Mouse (Mus musculus) MEL (cell line): ENCODE measurements around the gene a. TPM values are rescaled to one million over a fixed set of nuclear protein-coding genes. Genes with fewer than 3 reads are reported as not detected.
A peak's percentile ranks its signal among the peaks of the same experiment; 100 is the strongest.

Source experiments
- DNase-seq: peaks from one replicate; pipeline ENCODE4 v3.0.0; 2011; ENCODE audit warnings: low read depth, low spot score
- H3K27ac ChIP-seq: 2 replicates; pipeline ENCODE4 v1.5.1; 2012; ENCODE audit warnings: low read depth, mild to moderate bottlenecking, control low read depth, low read length, moderate library complexity; ENCODE audit not compliant: control insufficient read depth
- H3K27me3 ChIP-seq, 2 experiments: fragments of 150-350 bp in 1 of 2; sonication (generic) in 1 of 2; 2 replicates each; pipeline ENCODE4 v1.6.1; 2012; ENCODE audit warnings: low read length in 2 of 2, mild to moderate bottlenecking in 2 of 2, improper control_type of control experiment in 1 of 2, moderate library complexity in 1 of 2; ENCODE audit not compliant: insufficient read depth in 2 of 2, control insufficient read depth in 1 of 2
- H3K36me3 ChIP-seq, 2 experiments: 2 replicates each; pipeline ENCODE4 v1.6.1; 2012 to 2014; ENCODE audit warnings: low read length in 2 of 2, improper control_type of control experiment in 1 of 2, inconsistent platforms in 1 of 2, mild to moderate bottlenecking in 1 of 2; ENCODE audit not compliant: insufficient read depth in 2 of 2, control insufficient read depth in 1 of 2
- H3K4me1 ChIP-seq, 2 experiments: fragments of 150-350 bp in 1 of 2; sonication (generic) in 1 of 2; 2 replicates each; pipeline ENCODE4 v1.6.1; 2012; ENCODE audit warnings: low read length in 2 of 2, improper control_type of control experiment in 1 of 2, mild to moderate bottlenecking in 1 of 2; ENCODE audit not compliant: insufficient read depth in 2 of 2, control insufficient read depth in 1 of 2
- H3K4me3 ChIP-seq, 2 experiments: fragments of 150-350 bp in 1 of 2; sonication (generic) in 1 of 2; 2 replicates each; pipeline ENCODE4 v1.5.1; 2012; ENCODE audit warnings: low read depth in 2 of 2, low read length in 2 of 2, mild to moderate bottlenecking in 2 of 2, moderate library complexity in 2 of 2, control low read depth in 1 of 2, improper control_type of control experiment in 1 of 2; ENCODE audit not compliant: control insufficient read depth in 1 of 2, insufficient read depth in 1 of 2
- H3K79me2 ChIP-seq: 2 replicates; pipeline ENCODE4 v1.6.1; 2012; ENCODE audit warnings: mild to moderate bottlenecking, low read length, moderate library complexity; ENCODE audit not compliant: control insufficient read depth, poor library complexity, insufficient read depth
- H3K9ac ChIP-seq: 2 replicates; pipeline ENCODE4 v1.6.1; 2012; ENCODE audit warnings: low read depth, mild to moderate bottlenecking, control low read depth, low read length, moderate library complexity; ENCODE audit not compliant: control insufficient read depth, poor library complexity, severe bottlenecking
- H3K9me3 ChIP-seq: fragments of 150-350 bp; sonication (generic); replicated peaks from 2 replicates; pipeline ENCODE4 v1.6.1; 2012; ENCODE audit warnings: mild to moderate bottlenecking, low read length, improper control_type of control experiment, moderate library complexity; ENCODE audit not compliant: insufficient read depth
- CHD1 ChIP-seq: IDR thresholded peaks from 2 replicates; pipeline ENCODE4 v1.6.1; 2012; ENCODE audit warnings: low read depth, mild to moderate bottlenecking, inconsistent platforms, low read length, improper control_type of control experiment
- CTCF ChIP-seq, 3 experiments: IDR thresholded peaks in 2 of 3; conservative IDR thresholded peaks in 1 of 3; 2 replicates each; pipeline ENCODE4 v1.5.1; 2011 to 2012; ENCODE audit warnings: low read length in 3 of 3, low read depth in 2 of 3, mild to moderate bottlenecking in 2 of 3, improper control_type of control experiment in 1 of 3, inconsistent platforms in 1 of 3, mixed read lengths in 1 of 3, moderate library complexity in 1 of 3; ENCODE audit not compliant: control insufficient read depth in 1 of 3, insufficient read depth in 1 of 3, poor library complexity in 1 of 3, severe bottlenecking in 1 of 3
- ELF1 ChIP-seq: IDR thresholded peaks from 2 replicates; pipeline ENCODE4 v1.6.1; 2014; ENCODE audit warnings: low read depth, mild to moderate bottlenecking, inconsistent platforms, low read length, improper control_type of control experiment, moderate library complexity
- EP300 ChIP-seq, 2 experiments: IDR thresholded peaks; 2 replicates each; pipeline ENCODE4 v1.6.1; 2011; ENCODE audit warnings: improper control_type of control experiment in 2 of 2, low read length in 2 of 2, low read depth in 1 of 2, mild to moderate bottlenecking in 1 of 2
- ETS1 ChIP-seq: IDR thresholded peaks from 2 replicates; pipeline ENCODE4 v1.6.1; 2012; ENCODE audit warnings: low read depth, mild to moderate bottlenecking, inconsistent platforms, low read length, improper control_type of control experiment, moderate library complexity
- GATA1 ChIP-seq: IDR thresholded peaks from 2 replicates; pipeline ENCODE4 v1.6.1; 2011; ENCODE audit warnings: low read depth, low read length, improper control_type of control experiment
- HCFC1 ChIP-seq: IDR thresholded peaks from 2 replicates; pipeline ENCODE4 v1.6.1; 2012; ENCODE audit warnings: low read depth, mild to moderate bottlenecking, inconsistent platforms, low read length, improper control_type of control experiment, moderate library complexity
- JUND ChIP-seq: IDR thresholded peaks from 2 replicates; pipeline ENCODE4 v1.6.1; 2011; ENCODE audit warnings: low read depth, mild to moderate bottlenecking, improper control_type of control experiment, low read length
- MAFK ChIP-seq: IDR thresholded peaks from 2 replicates; pipeline ENCODE4 v1.6.1; 2011; ENCODE audit warnings: low read depth, mild to moderate bottlenecking, low read length, improper control_type of control experiment, borderline replicate concordance
- MEF2A ChIP-seq: IDR thresholded peaks from 2 replicates; pipeline ENCODE4 v1.6.1; 2014; ENCODE audit warnings: low read depth, mild to moderate bottlenecking, inconsistent platforms, low read length, improper control_type of control experiment; ENCODE audit not compliant: poor library complexity, insufficient replicate concordance, severe bottlenecking; ENCODE audit errors: extremely low read depth
- MXI1 ChIP-seq: IDR thresholded peaks from 2 replicates; pipeline ENCODE4 v1.6.1; 2011; ENCODE audit warnings: mild to moderate bottlenecking, low read depth, low read length, improper control_type of control experiment
- MYB ChIP-seq: IDR thresholded peaks from 2 replicates; pipeline ENCODE4 v1.6.1; 2011; ENCODE audit warnings: mild to moderate bottlenecking, low read depth, low read length, improper control_type of control experiment
- MYC ChIP-seq: IDR thresholded peaks from 2 replicates; pipeline ENCODE4 v1.6.1; 2011; ENCODE audit warnings: low read depth, mild to moderate bottlenecking, low read length, improper control_type of control experiment, moderate library complexity
- NELFE ChIP-seq: IDR thresholded peaks from 2 replicates; pipeline ENCODE4 v1.6.1; 2011; ENCODE audit warnings: low read depth, low read length, improper control_type of control experiment
- RAD21 ChIP-seq: IDR thresholded peaks from 2 replicates; pipeline ENCODE4 v1.6.1; 2011; ENCODE audit warnings: mild to moderate bottlenecking, low read depth, low read length, improper control_type of control experiment
- RCOR1 ChIP-seq: IDR thresholded peaks from 2 replicates; pipeline ENCODE4 v1.6.1; 2012; ENCODE audit warnings: low read depth, mild to moderate bottlenecking, inconsistent platforms, low read length, improper control_type of control experiment
- SMC3 ChIP-seq: IDR thresholded peaks from 2 replicates; pipeline ENCODE4 v1.6.1; 2011; ENCODE audit warnings: low read depth, low read length, improper control_type of control experiment
- UBTF ChIP-seq: IDR thresholded peaks from 2 replicates; pipeline ENCODE4 v1.6.1; 2012; ENCODE audit warnings: low read depth, mild to moderate bottlenecking, inconsistent platforms, low read length, improper control_type of control experiment, moderate library complexity, borderline replicate concordance; ENCODE audit not compliant: insufficient read depth
- USF2 ChIP-seq, 2 experiments: IDR thresholded peaks; 2 replicates each; pipeline ENCODE4 v1.6.1; 2011 to 2012; ENCODE audit warnings: improper control_type of control experiment in 2 of 2, low read length in 2 of 2, borderline replicate concordance in 1 of 2, inconsistent platforms in 1 of 2, low read depth in 1 of 2, mild to moderate bottlenecking in 1 of 2; ENCODE audit not compliant: insufficient read depth in 1 of 2
- ZC3H11A ChIP-seq: IDR thresholded peaks from 2 replicates; pipeline ENCODE4 v1.6.1; 2012; ENCODE audit warnings: low read depth, mild to moderate bottlenecking, inconsistent platforms, low read length, improper control_type of control experiment
- ZNF384 ChIP-seq: IDR thresholded peaks from 2 replicates; pipeline ENCODE4 v1.6.1; 2012; ENCODE audit warnings: low read depth, mild to moderate bottlenecking, inconsistent platforms, low read length, improper control_type of control experiment
- polyA plus RNA-seq, 2 experiments: library from polyadenylated mRNA; stranded (reverse) in 1 of 2; unstranded in 1 of 2; fragments of >175 nt in 1 of 2; fragments of >200 nt in 1 of 2; gene quantifications; 2 replicates each; pipeline versions ENCODE4 v1.2.1 to v1.2.4; 2012; ENCODE audit warnings: low replicate concordance in 2 of 2, low read depth in 1 of 2; ENCODE audit not compliant: insufficient read length in 2 of 2, insufficient read depth in 1 of 2, missing spikeins in 1 of 2
- total RNA-seq: library from RNA; depleted of rRNA; stranded (reverse); fragments of 300-350 nt; gene quantifications from 2 replicates; pipeline ENCODE4 v1.2.3, GENCODE M21; 2012

Gene a
- total and polyA plus RNA-seq, 3 experiments = not detected

DNA sequence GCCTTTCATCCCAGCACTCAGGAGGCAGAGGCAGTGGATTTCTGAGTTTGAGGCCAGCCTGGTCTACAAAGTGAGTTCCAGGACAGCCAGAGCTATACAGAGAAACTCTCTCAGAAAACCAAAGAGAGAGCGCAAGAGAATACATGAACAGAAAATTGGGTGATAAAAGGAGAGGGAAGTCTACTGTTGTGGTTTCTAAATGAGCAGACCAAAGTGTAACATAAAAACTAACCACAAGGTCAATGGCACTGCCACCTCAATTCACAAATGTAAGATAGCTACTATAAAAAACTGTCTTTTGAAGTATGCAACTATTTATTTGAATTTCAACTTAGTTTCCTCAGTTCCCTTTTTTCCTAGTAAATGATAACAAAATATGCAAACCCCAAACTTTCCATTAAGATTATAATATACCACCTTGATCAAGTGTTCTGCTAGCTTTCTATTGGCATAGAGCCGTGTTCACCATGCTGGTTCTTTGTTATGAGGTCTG, 37.1 kb upstream of the a start:
- H3K36me3 ChIP-seq = 0 out of 4 replicates have a peak, but pooled peaks cover 0 to 2% of the 10 kb centered on the region in 2 experiments
- peaks cover 0 to 4% of the 10 kb centered on the region in 2 experiments; a peak in 3 of 4 replicates for H3K4me1 ChIP-seq
- TF ChIP-seq ETS1 (peak; percentile 36; the same call in 1 of the 2 replicates), CHD1 (no peak), ZNF384 (peak; percentile 90), JUND (no peak), GATA1 (0 out of 2 replicates have a peak, but pooled peaks have one; percentile 12), EP300 (IDR thresholded peaks at IDR 0.05; ENCODE audit: low read depth in 1 of 2, low read length in 2 of 2) (peak; percentile 10 to 41; a peak in 1 of 4 replicates), RCOR1 (0 out of 2 replicates have a peak, but pooled peaks have one; percentile 43)
- H3K79me2 ChIP-seq = no peaks in the 10 kb centered on the region
- H3K27ac ChIP-seq = no peak overlapping the region
- no peaks in the 10 kb centered on the region for H3K9me3 ChIP-seq
- H3K4me3 ChIP-seq = no peak overlapping the region
- no peaks in the 10 kb centered on the region for H3K27me3 ChIP-seq
- DNase-seq = peak; percentile 53
- H3K9ac ChIP-seq = no peak overlapping the region

GRCm38 (mm10) chr2:154755791-154756190, 35.4 kb upstream of the a start:
- TF ChIP-seq CTCF (IDR thresholded peaks at IDR 0.05 in 2 of 3, conservative IDR thresholded peaks at IDR 0.05 in 1 of 3; ENCODE audit: control insufficient read depth in 1 of 3, insufficient read depth in 1 of 3, low read depth in 2 of 3, low read length in 3 of 3, poor library complexity in 1 of 3, severe bottlenecking in 1 of 3) = peak; percentile 52 to 73 (median 62)
- no peak for TF ChIP-seq HCFC1
- TF ChIP-seq RAD21 = peak; percentile 38
- TF ChIP-seq ELF1 = no peak
- TF ChIP-seq GATA1 = 0 out of 2 replicates have a peak, but pooled peaks have one; percentile 15
- peak; percentile 64 for TF ChIP-seq SMC3
- TF ChIP-seq ZC3H11A = 0 out of 2 replicates have a peak, but pooled peaks have one; percentile 35
- no peak for TF ChIP-seq MXI1
- TF ChIP-seq MAFK = no peak
- no peaks in the 10 kb centered on the region for H3K79me2 ChIP-seq
- H3K36me3 ChIP-seq = 0 out of 4 replicates have a peak, but pooled peaks cover 0 to 2% of the 10 kb centered on the region in 2 experiments
- H3K27me3 ChIP-seq = no peaks in the 10 kb centered on the region; a peak in 2 of 4 replicates
- no peak overlapping the region for H3K9ac ChIP-seq
- H3K4me3 ChIP-seq = no peak overlapping the region
- H3K4me1 ChIP-seq = peaks cover 0 to 4% of the 10 kb centered on the region in 2 experiments; a peak in 3 of 4 replicates
- H3K9me3 ChIP-seq = no peaks in the 10 kb centered on the region
- no peak overlapping the region for H3K27ac ChIP-seq
- DNase-seq = peak; percentile 64

DNA sequence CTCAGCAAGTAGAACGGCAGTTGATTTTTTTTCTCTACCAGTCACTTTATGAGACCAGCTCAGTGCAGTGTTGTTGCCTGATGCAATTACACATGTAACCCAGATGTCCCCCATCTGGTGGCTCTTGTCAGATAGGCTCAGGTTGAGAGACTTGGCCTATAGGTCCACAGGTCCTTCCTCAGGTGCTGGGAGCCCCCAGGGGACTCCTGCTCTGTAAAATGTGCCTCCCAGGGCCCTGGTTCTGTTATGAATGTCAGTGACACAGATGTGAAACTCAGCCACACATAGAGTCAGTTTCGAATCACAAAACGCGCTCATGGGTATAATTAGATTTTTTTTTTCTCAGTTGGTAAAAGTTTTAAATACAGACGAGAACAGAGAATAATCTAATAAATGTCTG, 33.5 kb upstream of the a start:
- Histone ChIP-seq H3K4me3 (no peak overlapping the region), H3K9ac (no peak overlapping the region), H3K27ac (no peak overlapping the region), H3K9me3 (no peaks in the 10 kb centered on the region), H3K27me3 (no peaks in the 10 kb centered on the region; a peak in 2 of 4 replicates), H3K79me2 (no peaks in the 10 kb centered on the region), H3K36me3 (0 out of 4 replicates have a peak, but pooled peaks cover 0 to 2% of the 10 kb centered on the region in 2 experiments), H3K4me1 (peaks cover 0 to 4% of the 10 kb centered on the region in 2 experiments; a peak in 2 of 4 replicates)
- no peak for DNase-seq
- TF ChIP-seq ZNF384 = no peak
- no peak for TF ChIP-seq NELFE
- TF ChIP-seq ETS1 = no peak
- TF ChIP-seq MEF2A = no peak
- TF ChIP-seq UBTF = no peak
- TF ChIP-seq MYC = no peak
- TF ChIP-seq MYB = no peak
- no peak for TF ChIP-seq USF2 (IDR thresholded peaks at IDR 0.05; ENCODE audit: borderline replicate concordance in 1 of 2, insufficient read depth in 1 of 2, low read depth in 1 of 2, low read length in 2 of 2)
- TF ChIP-seq RCOR1 = no peak
- TF ChIP-seq, all 39 proteins: peak for 0
